Mouse (Mus musculus) embryonic stem cell, embryonic (primary cell): ENCODE results near the gene Gm17631.
"Not testable (repeated sequence)": the region's sequence is repeated elsewhere in the genome, so short reads cannot be mapped to it uniquely, and the experiment has no call there.

Source experiments
- CTCF ChIA-PET, 4 experiments: fragments of 300-600 bp in 2 of 4; fragments of 350-600 bp in 2 of 4; sonication (Branson Sonifier 250); formaldehyde crosslinking; loops; one replicate each; lab custom pipeline; 2022; ENCODE audit warnings: inconsistent platforms in 2 of 4; lab: Charles Lee
- POLR2A ChIA-PET, 4 experiments: fragments of 300-600 bp in 2 of 4; fragments of 350-600 bp in 2 of 4; sonication (Branson Sonifier 250); formaldehyde crosslinking; loops; one replicate each; lab custom pipeline; 2022; ENCODE audit warnings: antibody characterized with exemption in 4 of 4, inconsistent platforms in 1 of 4; lab: Charles Lee

Gm17631 gene

GRCm38 (mm10) chr6:129862349-129862748, at the start of gene Gm17631:
Gm17631 (plus strand) TSS chr6:129862649.
- POLR2A ChIA-PET, CTCF ChIA-PET: not testable (repeated sequence)

GRCm38 (mm10) chr6:129817731-129818130, 44.7 kb upstream of the Gm17631 start:
- ChIA-PET CTCF (no interaction called here), POLR2A (no interaction called here)

GRCm38 (mm10) chr6:129824004-129824403, 38.4 kb upstream of the Gm17631 start:
- ChIA-PET POLR2A (no interaction called here), CTCF (no interaction called here)

- ChIA-PET POLR2A (no interaction called here), CTCF (no interaction called here)
These were observed 36.9 kb upstream of the Gm17631 start for GRCm38 (mm10) chr6:129825559-129825958.

GRCm38 (mm10) chr6:129876549-129876948, 14.1 kb downstream of the Gm17631 start, which contains the start of gene Klra17:
Klra17 (minus strand) TSS chr6:129876672.
- CTCF ChIA-PET, result no interaction called here
- POLR2A ChIA-PET, result no interaction called here

GRCm38 (mm10) chr6:129882525-129882924, 20.1 kb downstream of the Gm17631 start:
- CTCF ChIA-PET, result no interaction called here
- POLR2A ChIA-PET, result no interaction called here
